Comparison of ENCODE assay signal across 8 mouse cellular contexts in genomic region chr1:58391421-58392267, GRCm38 (mm10). TPM values are rescaled to one million over a fixed set of nuclear protein-coding genes. Genes with fewer than 3 reads are reported as not detected.
A peak's percentile ranks its signal among the peaks of the same experiment; 100 is the strongest.
DNase-seq lines count a peak whose midpoint lies in the region; ATAC-seq and TF ChIP-seq lines count a peak whose summit lies in the region.

No protein-coding gene starts in this region.

- no peaks in the 10 kb centered on the region for H3K27me3 ChIP-seq in heart, embryonic 11.5 days (ENCODE audit: control insufficient read depth, insufficient read depth, low read length)
- H3K27me3 ChIP-seq in heart, postnatal 0 days (ENCODE audit: control insufficient read depth, insufficient read depth, low read length) = no peaks in the 10 kb centered on the region
- no peaks in the 10 kb centered on the region for H3K27me3 ChIP-seq in midbrain, embryonic 11.5 days (ENCODE audit: control insufficient read depth, insufficient read depth, low read length)

- peak overlapping the region; percentile 98 for H3K27ac ChIP-seq in heart, embryonic 11.5 days (ENCODE audit: low read depth, low read length)
- peak overlapping the region; percentile 98 for H3K27ac ChIP-seq in heart, postnatal 0 days (ENCODE audit: low read depth)
- H3K27ac ChIP-seq in midbrain, embryonic 11.5 days (ENCODE audit: low read depth, low read length) = no peak overlapping the region

- H3K9me3 ChIP-seq in heart, embryonic 11.5 days (replicated peaks; ENCODE audit: control insufficient read depth, low read length) = no peaks in the 10 kb centered on the region
- H3K9me3 ChIP-seq in heart, postnatal 0 days (replicated peaks; ENCODE audit: control insufficient read depth, low read length) = no peaks in the 10 kb centered on the region
- H3K9me3 ChIP-seq in midbrain, embryonic 11.5 days (ENCODE audit: control insufficient read depth, low read length) = no peaks in the 10 kb centered on the region

- WGBS in heart, embryonic 11.5 days (ENCODE audit: insufficient replicate concordance) = 41% methylated on average over 19 of the region's 19 CpGs
- WGBS in heart, postnatal 0 days = 43% methylated on average over 19 of the region's 19 CpGs
- 47% methylated on average over 19 of the region's 19 CpGs for WGBS in midbrain, embryonic 11.5 days

- H3K4me3 ChIP-seq in heart, embryonic 11.5 days (ENCODE audit: low read depth, low read length) = peak overlapping the region; percentile 95
- peak overlapping the region; percentile 98 for H3K4me3 ChIP-seq in heart, postnatal 0 days (ENCODE audit: low read depth, low read length)
- peak overlapping the region; percentile 86 for H3K4me3 ChIP-seq in midbrain, embryonic 11.5 days (ENCODE audit: low read depth, low read length)

- H3K4me2 ChIP-seq in heart, embryonic 11.5 days = peak overlapping the region; percentile 78
- peak overlapping the region; percentile 93 for H3K4me2 ChIP-seq in heart, postnatal 0 days (ENCODE audit: low read depth, low read length)
- H3K4me2 ChIP-seq in midbrain, embryonic 11.5 days = peak overlapping the region; percentile 75

- no peak for DNase-seq in heart, adult 9 months (ENCODE audit: low spot score in 2 of 2)
- DNase-seq in R1 (ENCODE audit: low read depth, low spot score) = peak; percentile 41
- no peak for DNase-seq in heart, postnatal 0 days (ENCODE audit: low spot score)
- peak; percentile 91 for DNase-seq in midbrain, embryonic 11.5 days (ENCODE audit: low spot score, missing footprints)
- no peak for DNase-seq in frontal cortex, postnatal 10 days (ENCODE audit: low spot score in 2 of 2)
- DNase-seq in urinary bladder, postnatal 10 days (ENCODE audit: low spot score) = no peak
- no peak for DNase-seq in adrenal gland, postnatal 14 days

- H3K9ac ChIP-seq in heart, embryonic 11.5 days (ENCODE audit: low read depth, low read length) = peak overlapping the region; percentile 98
- peak overlapping the region; percentile 98 for H3K9ac ChIP-seq in heart, postnatal 0 days (replicated peaks; ENCODE audit: low read depth, low read length)
- peak overlapping the region; percentile 92 for H3K9ac ChIP-seq in midbrain, embryonic 11.5 days (ENCODE audit: low read length)

- no peak for TF ChIP-seq CTCF in heart, postnatal 0 days (IDR thresholded peaks at IDR 0.05; ENCODE audit: low read depth)

- H3K4me1 ChIP-seq in heart, embryonic 11.5 days (ENCODE audit: control insufficient read depth, insufficient read depth, low read length) = peaks cover 9% of the 10 kb centered on the region
- H3K4me1 ChIP-seq in heart, postnatal 0 days (ENCODE audit: control insufficient read depth, insufficient read depth) = peaks cover 8% of the 10 kb centered on the region
- H3K4me1 ChIP-seq in midbrain, embryonic 11.5 days (ENCODE audit: control insufficient read depth, insufficient read depth, low read length) = peaks cover 14% of the 10 kb centered on the region

- TF ChIP-seq EP300 in heart, postnatal 0 days (IDR thresholded peaks at IDR 0.05; ENCODE audit: low read depth) = no peak

- ATAC-seq in heart, embryonic 11.5 days (replicated peaks; ENCODE audit: insufficient number of reproducible peaks, low FRiP score, low TSS enrichment) = no peak
- no peak for ATAC-seq in heart, postnatal 0 days (ENCODE audit: insufficient read depth, low read depth)
- no peak for ATAC-seq in midbrain, embryonic 11.5 days (ENCODE audit: low FRiP score)

- H3K36me3 ChIP-seq in heart, embryonic 11.5 days (ENCODE audit: control insufficient read depth, insufficient read depth, low read length) = peaks cover 8% of the 10 kb centered on the region
- peaks cover 10% of the 10 kb centered on the region for H3K36me3 ChIP-seq in heart, postnatal 0 days (replicated peaks; ENCODE audit: control insufficient read depth, insufficient read depth, low read length)
- peaks cover 4% of the 10 kb centered on the region for H3K36me3 ChIP-seq in midbrain, embryonic 11.5 days (ENCODE audit: control insufficient read depth, insufficient read depth, low read length)

RNA-seq across cellular contexts. Expression of gene Bzw1, which starts 1.1 kb away (rescaled TPM):
- polyA plus RNA-seq in heart, embryonic 11.5 days (2014; fragmentation: Nextera tagmentation; extraction: Ambion mirVana) = 274 and 298 TPM in 2 replicates
- total RNA-seq in heart, postnatal 0 days (2014; rRNA removed; ENCODE audit: low replicate concordance) = 59.3 and 74.6 TPM in 2 replicates
- polyA plus RNA-seq in heart, postnatal 0 days (2015; fragmentation: Nextera tagmentation; extraction: Ambion mirVana) = 158 and 163 TPM in 2 replicates
- polyA plus RNA-seq in midbrain, embryonic 11.5 days (2014; fragmentation: Nextera tagmentation; extraction: Ambion mirVana) = 587 and 613 TPM in 2 replicates
- 180 and 184 TPM in 2 replicates for total RNA-seq in adrenal gland, postnatal 14 days (2021)

RNA-seq across cellular contexts. Expression of gene Clk1, which starts 32.2 kb away (rescaled TPM):
- polyA plus RNA-seq in heart, embryonic 11.5 days (2014; fragmentation: Nextera tagmentation; extraction: Ambion mirVana) = 134 and 148 TPM in 2 replicates
- total RNA-seq in heart, postnatal 0 days (2014; rRNA removed; ENCODE audit: low replicate concordance) = 59.3 and 100 TPM in 2 replicates
- 105 and 108 TPM in 2 replicates for polyA plus RNA-seq in heart, postnatal 0 days (2015; fragmentation: Nextera tagmentation; extraction: Ambion mirVana)
- polyA plus RNA-seq in midbrain, embryonic 11.5 days (2014; fragmentation: Nextera tagmentation; extraction: Ambion mirVana) = 157 and 173 TPM in 2 replicates
- total RNA-seq in adrenal gland, postnatal 14 days (2021) = 167 and 176 TPM in 2 replicates

RNA-seq across cellular contexts. Expression of gene Nif3l1, which starts 53.3 kb away (rescaled TPM):
- 35.0 and 36.4 TPM in 2 replicates for polyA plus RNA-seq in heart, embryonic 11.5 days (2014; fragmentation: Nextera tagmentation; extraction: Ambion mirVana)
- 9.0 and 43.8 TPM in 2 replicates for total RNA-seq in heart, postnatal 0 days (2014; rRNA removed; ENCODE audit: low replicate concordance)
- polyA plus RNA-seq in heart, postnatal 0 days (2015; fragmentation: Nextera tagmentation; extraction: Ambion mirVana) = 16.1 and 16.2 TPM in 2 replicates
- 66.6 and 67.2 TPM in 2 replicates for polyA plus RNA-seq in midbrain, embryonic 11.5 days (2014; fragmentation: Nextera tagmentation; extraction: Ambion mirVana)
- 17.6 and 18.8 TPM in 2 replicates for total RNA-seq in adrenal gland, postnatal 14 days (2021)

RNA-seq across cellular contexts. Expression of gene Ppil3, which starts 53.6 kb away (rescaled TPM):
- polyA plus RNA-seq in heart, embryonic 11.5 days (2014; fragmentation: Nextera tagmentation; extraction: Ambion mirVana) = 36.5 and 37.1 TPM in 2 replicates
- total RNA-seq in heart, postnatal 0 days (2014; rRNA removed; ENCODE audit: low replicate concordance) = 8.7 and 15.2 TPM in 2 replicates
- 27.1 and 27.9 TPM in 2 replicates for polyA plus RNA-seq in heart, postnatal 0 days (2015; fragmentation: Nextera tagmentation; extraction: Ambion mirVana)
- 56.8 and 61.9 TPM in 2 replicates for polyA plus RNA-seq in midbrain, embryonic 11.5 days (2014; fragmentation: Nextera tagmentation; extraction: Ambion mirVana)
- 26.5 and 35.0 TPM in 2 replicates for total RNA-seq in adrenal gland, postnatal 14 days (2021)

Comparison
In these comparisons a context has a peak if more than half of its experiments do, and no peak if none do; other contexts are left out.
1. DNase-seq: peak in R1 (single experiment) and midbrain, embryonic 11.5 days (single experiment); none in heart, adult 9 months (0 of 2), heart, postnatal 0 days (single experiment), frontal cortex, postnatal 10 days (0 of 2), urinary bladder, postnatal 10 days (single experiment) and adrenal gland, postnatal 14 days (single experiment).
2. Peak in every context shown above with its lines, with median percentiles within 50 percentile points of each other: H3K4me2 ChIP-seq, H3K4me3 ChIP-seq and H3K9ac ChIP-seq.